Mouse (Mus musculus) limb, embryonic 15.5 days (tissue): ENCODE measurements at regions not wholly inside any gene's neighbourhood (a gene's known extent, or its start where the extent isn't known, plus 50 kb on each side); places are given as distances from the start of the nearest gene placed in this dataset. TPM values are rescaled to one million over a fixed set of nuclear protein-coding genes. Genes with fewer than 3 reads are reported as not detected.

Source experiments
- microRNA-seq: library from miRNA; unstranded; fragments of <30 nt; microRNA quantifications from one replicate; pipeline ENCODE4, GENCODE M21; 2016

Small RNA genes lying in the stretch of these regions (microRNA-seq; reads per million reads assigned to microRNA genes)
- not detected for gene Gm23061
